Mouse (Mus musculus) thymus, postnatal 4 days (tissue): ENCODE results near the gene Raet1e.
"Not testable (repeated sequence)": the region's sequence is repeated elsewhere in the genome, so short reads cannot be mapped to it uniquely, and the experiment has no call there.

ENCODE experiments used
- DNase-seq: peaks from one replicate; pipeline ENCODE4 v3.0.0; 2021

Raet1e gene

DNA sequence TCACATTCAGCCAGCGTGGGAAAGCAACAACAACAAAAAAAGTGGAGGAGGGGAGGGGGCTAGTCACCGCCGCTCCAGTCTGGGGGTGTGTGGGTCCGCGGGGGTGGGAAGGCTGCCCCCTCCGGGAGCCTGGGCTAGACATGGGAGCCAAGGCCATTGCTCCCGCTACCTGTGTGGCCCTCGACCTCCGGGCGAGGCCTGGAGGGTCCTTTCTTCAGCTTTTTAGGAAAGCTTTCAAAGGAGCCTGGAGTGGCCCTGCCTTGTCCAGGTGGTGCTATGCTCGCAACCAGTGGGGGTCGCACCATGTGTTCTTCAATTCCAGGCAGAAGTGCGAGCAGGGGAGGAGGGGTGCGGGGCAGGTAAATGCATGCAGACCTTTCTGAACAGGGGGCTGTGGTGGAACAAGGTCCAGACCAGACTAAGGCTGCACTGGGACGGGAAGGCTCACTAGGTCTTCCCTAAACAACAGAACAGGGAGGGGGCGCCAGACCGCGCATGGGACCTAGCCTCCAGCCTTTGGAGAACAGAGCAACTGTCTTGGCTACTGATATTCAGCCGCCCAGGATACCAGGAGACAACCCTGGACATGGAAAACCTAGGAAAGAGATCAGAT is 116.2 kb downstream of the Raet1e start:
- DNase-seq: no peak

DNA sequence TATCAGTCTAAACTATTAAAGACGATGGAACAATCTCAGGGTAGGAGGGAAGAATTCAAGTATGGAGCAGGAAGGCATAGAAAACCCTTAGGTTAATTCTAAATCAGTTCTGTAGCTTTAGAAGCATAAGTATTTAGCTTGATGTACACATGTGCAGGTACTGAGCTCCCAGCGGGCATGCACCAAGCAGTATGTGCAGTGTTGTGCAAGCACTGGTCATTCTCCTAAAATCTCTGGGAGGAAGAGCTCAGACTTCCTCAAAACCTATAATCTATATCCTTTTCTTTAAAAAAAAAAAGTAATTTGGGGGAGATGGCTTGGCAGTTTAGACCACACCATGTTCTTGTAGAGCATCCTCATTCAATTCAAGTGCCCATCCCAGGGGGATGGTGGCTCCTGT is 120.1 kb downstream of the Raet1e start:
- not testable (repeated sequence) for DNase-seq

DNA sequence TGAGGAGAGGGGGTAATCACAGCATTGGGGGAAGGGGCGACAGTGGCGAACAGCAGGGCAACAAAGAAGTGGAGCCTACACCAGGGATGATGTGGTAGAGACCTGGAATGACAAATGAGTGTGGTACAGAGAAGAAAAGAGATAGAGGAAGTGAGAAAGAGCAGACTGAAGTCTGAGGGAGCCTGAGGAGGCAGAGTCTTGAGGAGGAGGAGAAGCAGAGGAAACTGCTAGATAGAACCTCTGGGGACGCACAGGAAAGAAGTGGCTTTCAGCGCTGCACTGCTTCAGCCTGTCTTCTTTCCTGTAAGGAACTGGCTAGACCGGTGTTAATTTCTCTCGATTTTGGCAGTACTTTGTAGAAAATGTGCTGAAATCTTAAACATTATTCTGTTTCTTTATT is 124.4 kb downstream of the Raet1e start:
- DNase-seq: no peak

DNA sequence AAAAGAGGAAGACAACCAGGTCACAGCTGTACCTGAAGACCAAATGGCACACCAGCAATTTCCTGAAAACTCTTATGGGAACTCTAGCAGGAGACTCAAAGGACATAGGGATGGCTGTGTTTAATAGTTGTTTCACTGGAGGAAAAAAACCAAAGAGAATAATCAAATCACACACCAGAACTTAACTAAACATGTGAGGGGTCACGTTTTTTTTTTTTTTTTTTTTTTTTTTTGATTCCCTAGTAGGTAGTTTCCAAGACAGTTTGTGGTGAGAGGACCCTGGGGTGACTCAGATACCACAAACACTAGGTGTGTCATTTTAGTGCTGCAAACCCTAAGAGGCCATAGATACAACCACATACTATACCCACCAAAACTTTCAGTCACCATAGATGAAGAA is 137.3 kb downstream of the Raet1e start:
- DNase-seq: no peak

DNA sequence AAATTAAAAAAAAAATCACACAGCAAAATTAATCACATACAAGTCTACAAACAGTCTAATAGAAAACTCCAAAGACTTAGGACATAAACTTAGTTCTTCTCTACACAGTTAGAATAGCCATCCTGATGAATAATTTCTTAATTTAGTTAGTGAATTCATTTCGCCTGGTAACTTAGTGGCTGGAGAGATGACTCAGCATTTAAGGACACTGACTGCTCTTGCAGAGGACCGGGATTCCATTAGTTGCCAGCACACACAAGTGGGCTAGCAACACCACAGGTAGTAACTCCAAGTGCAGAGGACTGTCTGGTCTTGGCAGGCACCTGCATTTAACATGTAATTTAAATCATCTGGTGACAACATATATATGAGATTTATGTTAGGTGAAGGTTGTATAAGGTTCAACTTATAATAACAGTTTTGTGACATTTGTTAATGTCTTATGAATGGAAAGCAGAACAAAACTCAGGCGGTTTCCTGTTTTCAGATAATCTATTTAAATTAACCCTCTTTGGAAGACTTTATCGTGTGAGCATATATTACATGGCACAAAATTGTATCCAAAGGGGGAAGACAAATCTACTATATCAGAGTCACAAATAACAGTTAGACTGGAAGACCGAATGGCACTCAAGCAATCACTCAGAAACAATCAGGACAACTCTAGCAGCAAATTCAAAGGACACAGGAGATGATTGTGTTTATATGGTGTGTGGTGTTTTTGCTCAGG is 138.8 kb downstream of the Raet1e start:
- DNase-seq: no peak

DNA sequence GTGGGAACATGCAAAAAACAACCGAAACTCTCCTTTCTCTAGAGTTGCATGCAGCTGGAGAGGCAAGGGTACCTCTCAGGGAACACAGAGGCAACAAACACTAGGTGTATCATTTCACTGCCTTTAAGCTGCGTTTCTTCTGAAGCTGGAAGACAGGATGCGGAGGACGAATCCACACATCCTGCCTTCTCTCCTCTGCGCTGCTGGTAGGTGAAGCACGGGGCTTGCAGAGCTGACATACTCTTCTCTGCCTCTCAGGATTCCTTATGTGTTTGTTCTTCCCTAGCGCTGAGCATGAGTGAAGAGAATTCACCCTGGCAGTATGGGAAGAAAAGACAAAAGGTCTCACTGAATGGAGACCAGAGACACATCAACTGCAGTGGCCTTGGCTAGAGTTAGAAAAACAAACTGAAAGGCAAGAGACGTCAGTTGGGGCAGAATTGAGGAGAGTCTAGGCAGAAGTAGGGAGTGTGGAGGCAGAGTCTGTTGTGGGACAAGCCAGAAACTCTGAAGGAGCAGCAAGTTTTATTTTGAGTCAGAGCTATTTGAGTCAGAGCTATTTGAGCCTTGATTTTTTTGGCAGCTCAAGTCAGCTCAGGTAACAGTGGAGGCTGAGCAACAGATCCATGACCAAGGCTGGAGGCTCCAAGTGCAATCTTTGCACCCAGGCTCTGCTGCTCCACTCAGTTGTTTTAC is 139.5 kb downstream of the Raet1e start:
- DNase-seq: no peak

DNA sequence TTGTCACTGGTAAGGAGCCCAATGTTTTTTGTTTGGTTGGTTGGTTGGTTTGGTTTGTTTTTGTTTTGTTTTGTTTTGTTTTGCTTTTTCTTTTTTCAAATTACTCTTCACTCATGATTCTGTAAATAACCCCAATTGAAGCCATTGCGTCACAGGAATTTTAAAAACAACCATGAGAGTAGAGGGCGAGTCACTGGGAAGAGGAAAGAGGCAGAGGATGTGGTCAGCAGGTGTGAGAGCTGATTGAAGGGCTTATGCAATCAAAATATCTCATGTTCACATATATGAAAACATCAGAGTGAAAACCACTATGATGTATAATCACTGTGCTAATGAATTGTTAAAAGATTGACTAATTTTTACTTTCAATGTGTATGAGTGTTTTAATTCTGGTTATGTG is 141.0 kb downstream of the Raet1e start:
- DNase-seq: no peak

DNA sequence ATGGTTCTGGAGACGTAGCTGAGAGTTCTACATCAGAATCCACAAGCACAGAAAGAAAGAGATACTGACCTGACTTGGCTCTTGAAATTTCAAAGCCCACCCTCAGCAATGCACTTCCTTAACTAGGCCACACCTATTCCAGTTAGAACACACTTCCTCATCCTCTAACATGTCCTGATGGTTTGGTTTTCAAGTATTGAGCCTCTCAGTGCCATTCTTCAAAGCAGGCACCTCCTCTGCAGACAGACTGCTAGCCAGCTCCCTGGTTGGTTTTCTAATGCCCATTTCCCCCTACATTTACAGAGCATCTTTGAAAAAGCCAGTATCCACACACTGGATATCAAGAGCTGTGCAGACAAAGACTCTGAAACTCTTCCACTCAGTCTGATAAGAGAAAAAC is 143.3 kb downstream of the Raet1e start:
- peak; percentile 14 for DNase-seq

DNA sequence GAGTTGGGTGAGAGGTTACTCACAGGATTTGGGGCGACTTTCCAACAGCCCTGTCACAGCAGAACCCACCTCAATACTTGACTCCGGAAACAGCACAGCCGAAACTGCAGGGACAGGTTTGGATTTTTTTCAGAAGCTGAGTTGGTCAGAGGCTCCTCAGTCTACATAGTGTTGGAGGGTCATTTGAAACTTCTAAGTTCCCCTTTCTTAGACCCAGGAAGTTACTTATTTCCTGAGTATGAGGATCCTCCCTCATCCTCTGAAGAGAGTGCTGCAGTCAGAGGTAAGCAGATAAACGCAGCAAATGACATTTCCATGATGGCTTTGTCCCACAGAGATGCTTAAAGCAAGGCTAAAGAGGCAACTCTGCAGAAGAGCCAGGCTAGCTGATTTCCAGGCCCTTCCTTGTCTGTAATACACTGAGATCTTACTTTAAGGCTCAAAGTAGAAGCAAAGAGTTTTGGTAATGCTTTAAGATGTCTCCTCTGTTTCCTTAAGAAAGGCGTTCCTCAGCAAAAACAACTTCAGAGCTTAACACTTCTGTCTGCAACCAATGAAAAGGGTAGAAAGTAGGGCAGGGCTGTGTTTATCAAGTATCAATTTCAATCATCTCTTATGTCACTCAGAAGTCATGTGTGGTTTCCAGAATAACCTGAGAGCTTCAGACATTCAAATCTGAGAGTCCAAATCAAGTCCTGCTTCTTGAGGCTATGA is 144.1 kb downstream of the Raet1e start:
- DNase-seq: peak; percentile 25

DNA sequence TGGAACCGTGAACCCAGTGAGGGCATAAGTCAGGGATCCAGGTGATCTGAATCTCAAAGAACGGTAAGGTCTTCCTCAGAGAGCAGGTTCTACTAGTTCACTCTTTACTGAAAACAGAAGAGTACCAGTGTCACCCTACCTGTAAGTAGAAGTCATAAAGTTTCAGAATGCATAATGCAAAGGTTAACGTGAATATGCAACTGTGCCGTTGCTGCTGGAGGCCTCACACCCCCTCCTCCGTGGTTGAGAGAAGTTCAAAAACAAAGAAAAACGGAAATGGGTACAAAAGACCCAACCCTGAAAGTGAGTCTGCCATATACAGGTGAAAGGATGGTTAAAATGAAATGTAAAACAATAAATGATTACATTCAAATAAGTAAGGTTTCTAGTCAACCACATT is 145.4 kb downstream of the Raet1e start:
- DNase-seq: peak; percentile 19

DNA sequence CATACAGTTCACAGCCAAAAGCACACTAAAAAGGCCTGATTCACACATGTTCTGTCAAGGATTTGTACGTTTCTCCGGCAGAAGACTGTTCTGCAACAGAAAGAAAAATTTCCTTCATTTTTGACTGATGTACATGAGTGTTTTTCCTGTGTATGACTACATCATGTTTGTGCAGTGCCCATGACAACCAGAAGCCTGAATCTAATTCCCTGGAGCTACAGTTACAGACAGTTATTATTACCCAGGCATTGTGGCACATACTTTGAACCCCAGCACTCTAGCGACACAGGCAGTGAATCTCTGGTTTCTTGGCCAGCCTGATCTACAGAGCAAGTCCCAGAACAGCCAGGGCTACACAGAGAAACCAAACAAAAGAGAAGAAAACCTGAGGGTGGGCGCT is 147.4 kb downstream of the Raet1e start:
- DNase-seq: no peak

DNA sequence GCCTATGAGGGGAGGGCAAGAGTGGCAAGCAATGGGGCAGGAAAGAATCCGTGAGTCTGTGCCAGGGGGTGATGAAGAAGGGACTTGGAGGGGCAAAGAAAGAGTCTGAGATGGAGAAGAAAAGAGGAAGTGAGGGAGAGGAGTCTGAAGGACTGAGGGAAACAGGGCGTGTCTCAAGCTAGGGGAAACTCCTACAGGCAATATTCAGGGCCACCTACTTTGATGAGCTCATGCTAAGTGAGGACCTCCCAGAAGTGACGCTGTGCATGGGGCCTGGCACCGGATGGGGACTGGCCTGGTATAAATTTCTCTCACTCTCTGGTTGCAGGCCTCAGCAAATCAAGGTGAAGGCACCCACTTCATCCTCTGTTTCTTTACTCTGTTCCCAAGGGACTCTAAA is 148.1 kb downstream of the Raet1e start:
- DNase-seq: peak; percentile 33

DNA sequence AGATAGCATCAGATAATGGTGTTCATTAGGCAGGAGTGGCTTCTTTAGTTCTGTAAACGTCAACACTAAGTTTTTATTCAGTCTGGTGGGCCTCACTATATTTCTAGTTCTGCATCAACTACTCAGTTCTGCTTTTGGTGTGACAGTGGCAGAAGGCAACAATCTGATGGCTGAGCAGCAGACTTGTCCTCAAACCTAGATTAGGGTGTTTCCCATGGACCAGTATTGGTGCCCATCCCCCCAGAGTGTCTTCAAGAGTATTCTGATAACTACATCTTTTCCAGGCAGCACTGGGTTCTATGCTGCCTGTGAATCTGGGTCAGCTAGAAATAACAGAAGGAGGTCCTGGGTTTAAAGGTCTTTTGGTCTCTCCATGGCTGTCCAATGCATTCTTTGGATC is 149.9 kb downstream of the Raet1e start:
- no peak for DNase-seq

DNA sequence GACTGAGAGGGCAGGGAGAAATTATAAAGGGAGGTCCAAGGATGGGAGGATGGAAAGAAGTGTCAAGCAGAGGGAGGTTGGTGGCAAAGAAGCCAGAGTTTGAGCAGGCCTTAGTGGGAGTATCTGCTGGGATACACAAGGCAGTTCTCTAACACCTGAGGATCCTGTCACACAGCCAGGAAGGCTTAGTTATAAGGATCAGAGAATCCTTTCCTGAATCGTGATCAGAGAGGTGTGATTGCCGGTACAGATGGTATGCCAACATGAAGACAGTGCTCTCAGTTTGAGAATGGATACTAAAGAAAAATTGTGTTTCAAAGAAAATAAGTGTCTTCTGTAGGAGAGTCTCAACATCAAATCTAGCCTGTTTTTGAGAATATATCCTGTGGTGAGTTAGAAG is 164.5 kb downstream of the Raet1e start:
- DNase-seq: no peak

DNA sequence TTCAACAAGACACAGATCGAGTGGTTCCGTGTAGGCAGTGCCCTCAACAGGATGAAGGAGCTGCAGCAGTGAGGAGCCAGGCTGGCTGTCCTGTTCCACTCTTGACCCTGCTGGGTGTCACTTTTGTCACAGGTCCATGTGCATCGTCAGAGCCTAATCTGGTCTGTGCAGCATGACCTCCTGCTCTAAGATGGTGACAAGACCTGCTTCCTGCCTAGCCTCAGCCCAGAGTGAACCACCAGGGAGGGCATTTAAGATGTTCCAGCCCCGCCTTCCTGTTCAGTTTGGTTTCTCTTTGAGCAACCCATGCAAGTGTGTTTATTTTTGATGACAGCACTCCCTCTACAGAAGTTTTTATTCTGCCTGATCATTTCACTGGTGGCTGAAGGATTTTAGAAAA is 187.4 kb downstream of the Raet1e start:
- not testable (repeated sequence) for DNase-seq

DNA sequence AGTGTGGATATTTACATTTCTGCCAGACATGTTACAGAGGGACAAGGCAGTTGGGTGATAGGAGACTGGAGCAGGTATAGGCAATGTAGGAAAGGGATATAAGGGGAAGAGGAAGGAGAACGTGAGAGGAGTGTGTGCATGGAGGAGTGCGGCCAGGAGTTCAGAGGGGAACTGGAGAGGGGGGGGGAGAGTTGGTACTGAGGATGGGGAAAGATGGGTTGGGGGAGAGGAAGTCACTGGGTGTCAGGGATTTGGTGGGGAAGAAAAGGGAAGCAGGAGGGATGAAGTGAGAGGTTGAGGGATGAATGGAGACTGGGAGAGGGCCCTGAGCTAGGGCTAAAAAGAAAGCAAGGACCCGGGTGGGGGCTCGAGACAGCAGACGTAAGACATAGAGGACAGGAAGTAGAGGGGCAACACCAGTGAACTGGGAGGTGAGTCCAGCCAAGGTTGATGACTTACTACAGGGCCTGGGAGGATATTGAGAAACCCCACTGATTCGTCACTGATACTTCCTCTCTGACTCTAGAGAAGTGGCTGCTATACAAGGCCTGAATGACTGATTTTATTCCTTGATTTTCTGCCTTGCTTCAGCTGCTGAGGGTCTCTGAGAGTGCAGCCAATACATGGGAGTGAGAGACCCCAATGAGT is 195.3 kb downstream of the Raet1e start:
- not testable (repeated sequence) for DNase-seq

DNA sequence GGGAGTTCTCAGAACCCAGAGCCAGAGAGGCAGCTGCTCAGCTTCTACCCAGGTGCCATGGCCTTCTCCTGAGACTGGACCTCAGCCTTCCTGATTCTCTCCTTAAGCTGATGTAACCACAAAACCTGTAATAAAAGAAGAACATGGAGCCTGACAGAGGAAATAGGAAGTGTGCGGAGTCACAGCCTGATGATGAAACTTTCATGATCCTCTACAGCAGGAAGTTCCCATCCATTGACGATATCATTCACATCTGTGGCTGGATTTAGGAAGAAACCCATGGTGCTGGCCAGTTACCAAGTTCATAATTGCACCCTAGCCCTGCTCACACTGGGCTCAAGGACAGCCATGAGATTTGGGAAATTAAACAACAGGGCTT is 195.8 kb downstream of the Raet1e start:
- DNase-seq: not testable (repeated sequence)

DNA sequence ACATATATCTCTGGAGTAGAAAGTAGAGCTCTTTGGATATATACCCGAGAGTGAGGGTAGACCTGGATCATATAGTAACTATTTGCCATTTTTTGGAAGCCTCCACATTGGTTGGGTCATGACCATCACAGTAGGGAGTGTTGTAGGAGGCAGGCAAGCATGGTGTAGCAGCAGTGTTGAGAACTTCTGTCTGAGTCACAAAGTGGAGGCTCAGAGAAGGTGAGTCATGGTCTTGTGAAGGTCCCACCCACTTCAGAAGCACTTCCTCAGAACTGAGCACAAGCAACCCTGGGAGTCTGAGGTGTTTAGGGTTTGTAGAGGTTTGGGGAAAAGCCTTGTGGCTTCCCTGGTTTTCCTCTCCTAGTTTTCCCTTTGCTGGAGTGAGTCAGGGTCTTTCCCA is 199.0 kb downstream of the Raet1e start:
- not testable (repeated sequence) for DNase-seq

DNA sequence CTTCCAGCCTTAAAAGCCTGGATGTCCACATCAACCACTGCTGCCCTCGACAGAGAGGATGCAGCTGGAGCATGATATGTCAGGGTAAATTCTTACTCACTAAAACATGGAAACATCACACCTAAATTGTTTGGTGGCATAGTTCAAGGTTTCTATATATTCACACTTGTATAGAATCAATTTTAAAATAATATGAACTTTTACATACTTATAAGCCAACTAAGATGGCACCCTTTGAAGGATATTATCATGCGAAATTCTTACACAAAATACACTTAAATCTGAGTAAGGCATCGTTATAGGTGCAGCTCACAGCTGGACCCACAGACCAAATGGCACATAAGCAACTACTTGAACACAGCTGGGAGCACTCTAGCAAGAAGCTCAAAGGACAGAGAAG is 201.9 kb downstream of the Raet1e start, which contains the start of gene Raet1d:
Gene Raet1d (plus strand): TSS at position 301 of the 400 bp plus-strand sequence.
- not testable (repeated sequence) for DNase-seq

DNA sequence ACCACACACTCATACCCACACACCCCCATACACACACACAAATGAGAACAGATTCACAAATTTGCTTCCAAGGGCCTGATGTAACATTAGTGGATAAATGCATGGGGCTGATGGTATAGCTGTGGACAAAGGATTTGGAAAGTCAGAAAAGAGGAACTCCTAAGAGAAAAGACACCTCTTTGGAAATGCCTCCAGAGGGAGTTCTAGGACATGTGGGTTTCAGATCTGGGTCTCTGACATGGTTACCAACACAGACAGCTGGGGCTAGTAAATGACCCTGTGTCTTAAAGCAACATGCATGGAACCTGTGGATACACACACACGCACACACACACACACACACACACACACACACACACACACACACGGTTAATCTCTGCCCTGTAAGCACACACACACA is 202.6 kb downstream of the Raet1e start:
- DNase-seq: not testable (repeated sequence)

DNA sequence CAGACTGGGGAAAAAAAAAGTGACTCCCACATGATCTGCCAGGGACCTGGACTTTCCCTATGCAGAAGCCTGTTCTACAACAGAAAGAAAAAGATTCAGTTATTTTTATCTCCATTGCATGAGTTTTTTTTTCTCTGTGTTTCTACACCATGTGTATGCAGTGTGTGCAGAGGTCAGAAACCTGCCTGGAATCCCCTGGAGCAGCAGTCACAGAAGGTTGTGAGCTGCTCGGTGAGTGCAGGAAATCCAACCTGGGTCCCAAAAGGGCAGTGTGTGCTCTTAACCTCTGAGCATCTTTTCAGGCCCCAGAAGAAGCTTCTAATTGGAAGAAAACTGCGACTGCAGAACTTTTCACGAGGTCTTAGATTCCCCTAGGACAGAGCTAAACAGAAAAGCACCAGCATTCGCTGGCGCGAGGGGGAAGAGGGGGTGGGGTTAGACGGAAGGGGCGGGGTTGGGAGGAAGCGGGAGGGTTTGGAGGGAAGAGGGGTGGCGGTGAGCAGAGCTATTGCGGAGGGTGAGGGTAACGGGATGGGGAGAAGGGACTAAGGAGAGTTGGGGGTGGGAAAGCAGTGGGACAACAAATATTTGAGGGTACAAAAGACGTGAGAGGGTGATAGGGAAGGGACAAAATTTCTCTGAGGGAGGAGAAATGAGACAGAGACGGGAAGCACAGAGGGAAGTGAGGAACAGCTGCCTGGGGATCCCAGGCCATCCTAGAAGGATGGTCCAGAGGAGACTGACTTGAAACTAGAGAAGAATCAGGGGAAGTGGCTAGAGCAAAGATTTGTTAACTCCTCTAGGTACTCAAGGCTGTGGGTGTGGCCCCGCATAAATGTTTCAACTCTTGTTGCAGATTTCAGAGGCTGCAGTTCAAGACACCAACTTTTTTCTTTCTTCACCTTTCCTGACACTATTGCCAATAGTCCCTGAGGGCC is 203.3 kb downstream of the Raet1e start:
- DNase-seq: peak; percentile 11

DNA sequence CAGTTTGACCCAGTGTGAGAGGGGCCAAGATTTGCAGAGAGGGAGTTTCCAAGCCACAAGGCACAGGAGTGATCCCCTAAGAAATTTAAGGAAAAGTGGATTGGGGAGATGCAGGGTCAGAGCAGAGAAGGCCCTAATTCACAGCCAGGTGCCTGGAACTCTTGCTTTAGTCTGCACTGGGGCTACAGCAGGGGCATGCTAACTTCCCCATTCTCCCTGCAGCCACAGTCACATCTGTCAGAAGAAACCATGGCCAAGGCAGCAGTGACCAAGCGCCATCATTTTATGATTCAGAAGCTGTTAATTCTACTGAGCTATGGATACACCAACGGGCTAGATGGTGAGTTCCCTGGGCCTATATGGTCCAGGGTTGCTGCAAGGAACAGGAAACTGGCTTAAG is 204.1 kb downstream of the Raet1e start:
- DNase-seq: not testable (repeated sequence)
